Mouse (Mus musculus) midbrain, embryonic 16.5 days (tissue): ENCODE measurements at regions not wholly inside any gene's neighbourhood (a gene's known extent, or its start where the extent isn't known, plus 50 kb on each side); places are given as distances from the start of the nearest gene placed in this dataset.

Source experiments
- ATAC-seq: fragments of 200-750 bp; cut with Nextera tagmentation; 2 replicates; pipeline ENCODE4 v1.8.0; 2017; ENCODE audit warnings: moderate TSS enrichment
- H3K27ac ChIP-seq: fragments of 300-500 bp; sonication (generic); 2 replicates; pipeline ENCODE4 v1.5.1; 2014; ENCODE audit warnings: mild to moderate bottlenecking, low read length, mixed read lengths
- H3K27me3 ChIP-seq: fragments of 300-500 bp; sonication (generic); 2 replicates; pipeline ENCODE4 v1.6.1; 2014; ENCODE audit warnings: low read depth, low read length, mixed read lengths; ENCODE audit not compliant: control insufficient read depth, insufficient read depth
- H3K36me3 ChIP-seq: fragments of 300-500 bp; sonication (generic); 2 replicates; pipeline ENCODE4 v1.6.1; 2014; ENCODE audit warnings: mild to moderate bottlenecking, low read length, moderate library complexity, mixed read lengths; ENCODE audit not compliant: control insufficient read depth, insufficient read depth
- H3K4me1 ChIP-seq: fragments of 300-500 bp; sonication (generic); 2 replicates; pipeline ENCODE4 v1.6.1; 2014; ENCODE audit warnings: mild to moderate bottlenecking, low read length, mixed read lengths; ENCODE audit not compliant: control insufficient read depth, insufficient read depth
- H3K4me2 ChIP-seq: fragments of 300-500 bp; sonication (generic); 2 replicates; pipeline ENCODE4 v1.6.1; 2014; ENCODE audit warnings: mild to moderate bottlenecking, low read length, mixed read lengths
- H3K4me3 ChIP-seq: fragments of 300-500 bp; sonication (generic); 2 replicates; pipeline ENCODE4 v1.5.1; 2014; ENCODE audit warnings: low read depth, mild to moderate bottlenecking, low read length, moderate library complexity, mixed read lengths
- H3K9ac ChIP-seq: fragments of 300-500 bp; sonication (generic); 2 replicates; pipeline ENCODE4 v1.6.1; 2014; ENCODE audit warnings: low read depth, low read length, mixed read lengths
- H3K9me3 ChIP-seq: fragments of 300-500 bp; sonication (generic); replicated peaks from 2 replicates; pipeline ENCODE4 v1.6.1; 2014; ENCODE audit warnings: mild to moderate bottlenecking, low read length, mixed read lengths; ENCODE audit not compliant: control insufficient read depth, poor library complexity, severe bottlenecking
- WGBS: fragments of 180-500 bp; shearing (Covaris S2); extraction: QIAGEN DNeasy Blood & Tissue Kit; methylation state at CpG from one replicate; pipeline ENCODE4 v1.1.7; 2014; 5-methylcytosine and 5-hydroxymethylcytosine counted together

- H3K27ac ChIP-seq, result no peak overlapping the region
- no peaks in the 10 kb centered on the region for H3K36me3 ChIP-seq
- no peak for ATAC-seq
- H3K27me3 ChIP-seq, result no peaks in the 10 kb centered on the region
- no peak overlapping the region for H3K9ac ChIP-seq
- H3K9me3 ChIP-seq, result no peaks in the 10 kb centered on the region
- no peak overlapping the region for H3K4me2 ChIP-seq
- no peaks in the 10 kb centered on the region for H3K4me1 ChIP-seq
- no peak overlapping the region for H3K4me3 ChIP-seq
Observed at GRCm38 (mm10) chr3:159069957-159070684, 425.1 kb upstream of the Depdc1a start.

- no peak overlapping the region for H3K9ac ChIP-seq
- H3K4me1 ChIP-seq, result no peaks in the 10 kb centered on the region
- no peaks in the 10 kb centered on the region for H3K9me3 ChIP-seq
- H3K4me2 ChIP-seq, result no peak overlapping the region
- no peak overlapping the region for H3K27ac ChIP-seq
- ATAC-seq, result no peak
- H3K4me3 ChIP-seq, result no peak overlapping the region
- WGBS, result 85% methylated on average over 1 of the region's 1 CpGs
- H3K36me3 ChIP-seq, result no peaks in the 10 kb centered on the region
- H3K27me3 ChIP-seq, result no peaks in the 10 kb centered on the region
Observed at GRCm38 (mm10) chr3:159056960-159057525, 438.2 kb upstream of the Depdc1a start.

GRCm38 (mm10) chr3:159034806-159035205 lies 460.4 kb upstream of the Depdc1a start:
- Histone ChIP-seq H3K36me3 (no peaks in the 10 kb centered on the region), H3K27me3 (no peaks in the 10 kb centered on the region), H3K27ac (no peak overlapping the region), H3K4me1 (no peaks in the 10 kb centered on the region), H3K4me2 (no peak overlapping the region), H3K9ac (no peak overlapping the region), H3K4me3 (no peak overlapping the region), H3K9me3 (no peaks in the 10 kb centered on the region)
- no peak for ATAC-seq
- 55% methylated on average over 4 of the region's 4 CpGs for WGBS

DNA sequence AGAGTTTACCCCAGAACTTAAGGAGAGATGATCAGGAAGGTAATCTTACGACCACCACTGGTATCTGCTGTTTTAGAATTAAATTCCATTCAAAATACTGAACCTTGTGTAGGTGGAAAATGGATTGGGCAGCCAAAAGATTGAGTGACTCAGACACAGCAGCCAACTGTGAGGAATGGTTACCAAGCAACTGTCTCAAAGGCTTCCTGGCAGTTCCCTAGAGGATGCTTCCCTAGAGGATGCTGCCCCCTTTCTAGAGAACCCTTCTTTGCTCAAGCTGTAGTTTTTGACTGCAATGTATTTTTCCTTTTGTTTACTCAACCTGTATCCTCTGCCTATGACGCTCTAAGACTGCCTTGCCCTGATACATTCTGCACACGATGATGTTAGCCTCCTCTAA lies 463.7 kb upstream of the Depdc1a start:
- no peak for ATAC-seq
- Histone ChIP-seq H3K27ac (no peak overlapping the region), H3K4me3 (no peak overlapping the region), H3K9ac (no peak overlapping the region), H3K4me2 (no peak overlapping the region), H3K4me1 (no peaks in the 10 kb centered on the region), H3K36me3 (no peaks in the 10 kb centered on the region), H3K9me3 (no peaks in the 10 kb centered on the region), H3K27me3 (no peaks in the 10 kb centered on the region)
- 83% methylated on average over 3 of the region's 3 CpGs for WGBS

DNA sequence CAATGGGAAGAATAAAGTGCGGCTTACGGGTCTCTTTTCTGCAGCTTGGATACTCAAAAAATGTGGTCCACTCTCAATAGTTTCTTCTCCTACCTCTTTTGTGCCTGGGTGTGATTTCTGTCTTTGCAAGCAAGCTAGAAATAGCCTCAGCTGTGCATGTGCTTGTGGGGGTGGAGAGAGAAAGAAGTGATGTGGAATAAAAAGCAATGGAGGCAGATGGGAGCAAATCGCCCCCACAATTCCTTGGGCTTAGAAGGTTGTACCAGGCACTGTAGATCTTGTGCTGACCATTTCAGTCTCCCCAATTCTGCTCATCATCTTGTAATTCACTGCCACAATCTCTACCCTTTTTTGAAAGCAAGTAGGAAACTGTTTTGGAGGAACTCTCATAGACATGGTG lies 464.6 kb upstream of the Depdc1a start:
- Histone ChIP-seq H3K36me3 (no peaks in the 10 kb centered on the region), H3K4me3 (no peak overlapping the region), H3K4me1 (no peaks in the 10 kb centered on the region), H3K9ac (no peak overlapping the region), H3K27ac (no peak overlapping the region), H3K9me3 (no peaks in the 10 kb centered on the region), H3K4me2 (no peak overlapping the region), H3K27me3 (no peaks in the 10 kb centered on the region)
- WGBS, result 80% methylated on average over 3 of the region's 3 CpGs
- no peak for ATAC-seq

DNA sequence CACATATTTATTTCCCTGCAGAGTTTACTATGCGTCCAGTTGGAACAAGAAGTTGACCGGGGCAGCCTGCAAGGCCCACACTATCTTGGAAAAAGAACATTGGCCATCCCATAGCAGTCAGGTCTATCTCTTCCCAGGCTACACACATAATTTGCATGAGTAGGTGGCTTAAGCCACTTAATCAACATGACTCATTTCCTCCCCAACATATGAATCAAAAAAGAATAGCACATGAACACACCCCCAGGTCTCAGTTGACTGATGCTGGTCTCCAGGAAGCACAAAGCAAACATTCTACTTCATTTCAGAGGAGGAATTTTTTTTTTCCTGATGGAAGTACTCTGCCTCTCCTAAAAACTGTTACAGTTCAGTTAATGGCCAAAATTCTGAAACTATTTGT lies 465.3 kb upstream of the Depdc1a start:
- Histone ChIP-seq H3K4me3 (no peak overlapping the region), H3K36me3 (no peaks in the 10 kb centered on the region), H3K27me3 (no peaks in the 10 kb centered on the region), H3K9me3 (no peaks in the 10 kb centered on the region), H3K4me1 (no peaks in the 10 kb centered on the region), H3K9ac (no peak overlapping the region), H3K4me2 (no peak overlapping the region), H3K27ac (no peak overlapping the region)
- no peak for ATAC-seq
- 94% methylated on average over 2 of the region's 2 CpGs for WGBS

GRCm38 (mm10) chr3:159020447-159020846 lies 458.4 kb upstream of the Lrrc7 start:
- Histone ChIP-seq H3K36me3 (no peaks in the 10 kb centered on the region), H3K27me3 (no peaks in the 10 kb centered on the region), H3K9ac (no peak overlapping the region), H3K4me1 (no peaks in the 10 kb centered on the region), H3K4me2 (no peak overlapping the region), H3K27ac (no peak overlapping the region), H3K9me3 (no peaks in the 10 kb centered on the region), H3K4me3 (no peak overlapping the region)
- ATAC-seq, result no peak

DNA sequence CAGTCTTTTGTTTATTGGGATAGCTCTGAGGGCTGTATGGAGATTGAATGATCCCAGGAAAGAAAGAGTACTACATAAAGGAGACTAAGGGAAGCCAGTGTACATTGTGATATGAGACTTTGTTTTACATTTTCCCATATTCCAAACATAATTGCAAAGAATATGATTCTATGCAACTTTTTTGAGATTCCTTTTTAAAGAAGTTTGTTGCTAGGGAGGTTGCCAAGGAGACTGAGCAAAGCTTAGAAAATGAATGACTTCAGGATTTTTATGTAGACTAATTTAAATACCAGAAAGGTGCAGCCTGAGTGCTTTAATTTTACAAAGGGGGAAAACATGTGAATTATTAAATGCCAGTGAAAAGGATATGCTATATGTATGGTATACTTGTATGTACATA lies 455.2 kb upstream of the Lrrc7 start:
- Histone ChIP-seq H3K4me1 (no peaks in the 10 kb centered on the region), H3K4me2 (no peak overlapping the region), H3K9ac (no peak overlapping the region), H3K27ac (no peak overlapping the region), H3K36me3 (no peaks in the 10 kb centered on the region), H3K27me3 (no peaks in the 10 kb centered on the region), H3K4me3 (no peak overlapping the region), H3K9me3 (no peaks in the 10 kb centered on the region)
- no peak for ATAC-seq

DNA sequence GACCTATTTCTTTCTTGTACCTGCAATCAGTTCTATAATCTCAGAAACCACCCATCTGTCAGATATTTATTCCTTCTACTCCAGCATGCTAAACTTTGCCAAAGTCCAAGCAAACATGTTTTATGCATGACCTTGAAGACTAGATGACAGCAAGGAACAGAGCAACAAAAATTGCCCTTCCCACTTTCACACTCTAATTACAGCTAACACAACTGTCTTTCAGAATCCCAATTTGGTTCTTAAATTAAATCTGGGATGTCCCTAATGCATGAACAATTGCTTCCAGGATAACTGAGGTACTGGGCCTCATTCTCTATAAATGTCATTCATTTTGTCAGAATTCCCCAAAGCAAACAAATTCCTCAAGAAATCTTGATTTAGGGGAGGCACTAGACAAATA lies 454.4 kb upstream of the Lrrc7 start:
- no peak for ATAC-seq
- no peaks in the 10 kb centered on the region for H3K4me1 ChIP-seq
- H3K9ac ChIP-seq, result no peak overlapping the region
- no peaks in the 10 kb centered on the region for H3K36me3 ChIP-seq
- no peaks in the 10 kb centered on the region for H3K9me3 ChIP-seq
- no peak overlapping the region for H3K4me3 ChIP-seq
- no peaks in the 10 kb centered on the region for H3K27me3 ChIP-seq
- no peak overlapping the region for H3K27ac ChIP-seq
- no peak overlapping the region for H3K4me2 ChIP-seq
